Mouse (Mus musculus): ENCODE data around the gene Tgfb1i1. TPM values are rescaled to one million over a fixed set of nuclear protein-coding genes. Genes with fewer than 3 reads are reported as not detected.
A peak's percentile ranks its signal among the peaks of the same experiment; 100 is the strongest.

The Tgfb1i1 gene
- polyA plus RNA-seq, 1 experiment from 2014 or later, result 178 TPM

GRCm38 (mm10) chr7:128270431-128270850 lies 23.8 kb downstream of the Tgfb1i1 start:
- H3K9me3 ChIP-seq, result no peaks in the 10 kb centered on the region
- peaks cover 42% of the 10 kb centered on the region for H3K36me3 ChIP-seq
- no peak overlapping the region for H3K9ac ChIP-seq
- no peaks in the 10 kb centered on the region for H3K4me1 ChIP-seq
- no peak overlapping the region for H3K4me3 ChIP-seq
- no peak overlapping the region for H3K27ac ChIP-seq
- WGBS, result 42% methylated on average over 13 of the region's 13 CpGs
- H3K4me2 ChIP-seq, result no peak overlapping the region
- peak; percentile 54; the same call in 1 of the 2 replicates for ATAC-seq (ENCODE audit: borderline replicate concordance, extremely low read depth, low FRiP score, low TSS enrichment)
- H3K27me3 ChIP-seq, result no peaks in the 10 kb centered on the region

GRCm38 (mm10) chr7:128271496-128271895 lies 24.9 kb downstream of the Tgfb1i1 start:
- H3K4me1 ChIP-seq, result no peaks in the 10 kb centered on the region
- WGBS, result 93% methylated on average over 9 of the region's 9 CpGs
- H3K4me3 ChIP-seq, result no peak overlapping the region
- H3K9ac ChIP-seq, result no peak overlapping the region
- ATAC-seq (ENCODE audit: borderline replicate concordance, extremely low read depth, low FRiP score, low TSS enrichment), result no peak
- peaks cover 52% of the 10 kb centered on the region for H3K36me3 ChIP-seq
- no peaks in the 10 kb centered on the region for H3K9me3 ChIP-seq
- no peaks in the 10 kb centered on the region for H3K27me3 ChIP-seq
- H3K4me2 ChIP-seq, result no peak overlapping the region
- H3K27ac ChIP-seq, result no peak overlapping the region

GRCm38 (mm10) chr7:128276051-128276450 lies 29.4 kb downstream of the Tgfb1i1 start:
- Histone ChIP-seq H3K36me3 (peaks cover 84% of the 10 kb centered on the region), H3K4me1 (no peaks in the 10 kb centered on the region), H3K27me3 (no peaks in the 10 kb centered on the region), H3K9ac (no peak overlapping the region), H3K9me3 (no peaks in the 10 kb centered on the region), H3K4me2 (no peak overlapping the region), H3K4me3 (no peak overlapping the region), H3K27ac (no peak overlapping the region)
- 89% methylated on average over 6 of the region's 6 CpGs for WGBS
- ATAC-seq (ENCODE audit: borderline replicate concordance, extremely low read depth, low FRiP score, low TSS enrichment), result no peak

- H3K27ac ChIP-seq, result no peak overlapping the region
- peaks cover 51% of the 10 kb centered on the region for H3K36me3 ChIP-seq
- no peak for ATAC-seq (ENCODE audit: borderline replicate concordance, extremely low read depth, low FRiP score, low TSS enrichment)
- 92% methylated on average over 4 of the region's 4 CpGs for WGBS
- peaks cover 8% of the 10 kb centered on the region for H3K4me1 ChIP-seq
- no peak overlapping the region for H3K9ac ChIP-seq
- no peaks in the 10 kb centered on the region for H3K27me3 ChIP-seq
- no peak overlapping the region for H3K4me2 ChIP-seq
- no peaks in the 10 kb centered on the region for H3K9me3 ChIP-seq
- H3K4me3 ChIP-seq, result no peak overlapping the region
Measured at GRCm38 (mm10) chr7:128279750-128280149, 33.1 kb downstream of the Tgfb1i1 start.

GRCm38 (mm10) chr7:128281765-128282164 lies 35.2 kb downstream of the Tgfb1i1 start:
- H3K4me1 ChIP-seq, result peaks cover 8% of the 10 kb centered on the region
- H3K27ac ChIP-seq, result no peak overlapping the region
- H3K36me3 ChIP-seq, result peaks cover 42% of the 10 kb centered on the region
- H3K9me3 ChIP-seq, result no peaks in the 10 kb centered on the region
- no peak overlapping the region for H3K9ac ChIP-seq
- no peak for ATAC-seq (ENCODE audit: borderline replicate concordance, extremely low read depth, low FRiP score, low TSS enrichment)
- no peaks in the 10 kb centered on the region for H3K27me3 ChIP-seq
- 83% methylated on average over 11 of the region's 11 CpGs for WGBS
- H3K4me2 ChIP-seq, result no peak overlapping the region
- no peak overlapping the region for H3K4me3 ChIP-seq

- Histone ChIP-seq H3K27ac (peak overlapping the region; percentile 86), H3K36me3 (peaks cover 42% of the 10 kb centered on the region), H3K4me1 (peaks cover 8% of the 10 kb centered on the region), H3K4me2 (no peak overlapping the region), H3K27me3 (no peaks in the 10 kb centered on the region), H3K9ac (no peak overlapping the region), H3K4me3 (no peak overlapping the region), H3K9me3 (no peaks in the 10 kb centered on the region)
- WGBS, result 27% methylated on average over 7 of the region's 7 CpGs
- ATAC-seq (ENCODE audit: borderline replicate concordance, extremely low read depth, low FRiP score, low TSS enrichment), result peak; percentile 67
Measured at GRCm38 (mm10) chr7:128282532-128283244, 36.1 kb downstream of the Tgfb1i1 start.

GRCm38 (mm10) chr7:128284047-128284446 lies 37.4 kb downstream of the Tgfb1i1 start:
- no peaks in the 10 kb centered on the region for H3K9me3 ChIP-seq
- no peaks in the 10 kb centered on the region for H3K27me3 ChIP-seq
- H3K4me2 ChIP-seq, result no peak overlapping the region
- H3K9ac ChIP-seq, result no peak overlapping the region
- ATAC-seq (ENCODE audit: borderline replicate concordance, extremely low read depth, low FRiP score, low TSS enrichment), result no peak
- 50% methylated on average over 5 of the region's 5 CpGs for WGBS
- peaks cover 38% of the 10 kb centered on the region for H3K36me3 ChIP-seq
- H3K4me1 ChIP-seq, result peaks cover 12% of the 10 kb centered on the region
- no peak overlapping the region for H3K4me3 ChIP-seq
- H3K27ac ChIP-seq, result peak overlapping the region; percentile 86

GRCm38 (mm10) chr7:128285060-128285459 lies 38.4 kb downstream of the Tgfb1i1 start:
- H3K36me3 ChIP-seq, result peaks cover 32% of the 10 kb centered on the region
- WGBS, result 86% methylated on average over 8 of the region's 8 CpGs
- no peak overlapping the region for H3K9ac ChIP-seq
- no peak overlapping the region for H3K4me3 ChIP-seq
- H3K9me3 ChIP-seq, result no peaks in the 10 kb centered on the region
- H3K4me2 ChIP-seq, result no peak overlapping the region
- peaks cover 12% of the 10 kb centered on the region for H3K4me1 ChIP-seq
- ATAC-seq (ENCODE audit: borderline replicate concordance, extremely low read depth, low FRiP score, low TSS enrichment), result no peak
- H3K27ac ChIP-seq, result no peak overlapping the region
- no peaks in the 10 kb centered on the region for H3K27me3 ChIP-seq

GRCm38 (mm10) chr7:128288923-128289544 lies 42.4 kb downstream of the Tgfb1i1 start:
- 0 out of 2 replicates have a peak overlapping the region, but pooled peaks have one; percentile 11 for H3K27ac ChIP-seq
- H3K27me3 ChIP-seq, result no peaks in the 10 kb centered on the region
- no peak overlapping the region for H3K4me2 ChIP-seq
- peak; percentile 76 for ATAC-seq (ENCODE audit: borderline replicate concordance, extremely low read depth, low FRiP score, low TSS enrichment)
- H3K9ac ChIP-seq, result no peak overlapping the region
- WGBS, result 21% methylated on average over 9 of the region's 9 CpGs
- H3K4me1 ChIP-seq, result peaks cover 7% of the 10 kb centered on the region; the same call in 1 of the 2 replicates
- no peaks in the 10 kb centered on the region for H3K9me3 ChIP-seq
- H3K36me3 ChIP-seq, result peaks cover 49% of the 10 kb centered on the region
- H3K4me3 ChIP-seq, result no peak overlapping the region

- H3K36me3 ChIP-seq, result peaks cover 30% of the 10 kb centered on the region; the same call in 1 of the 2 replicates
- ATAC-seq (ENCODE audit: borderline replicate concordance, extremely low read depth, low FRiP score, low TSS enrichment), result no peak
- no peak overlapping the region for H3K9ac ChIP-seq
- peaks cover 23% of the 10 kb centered on the region for H3K4me1 ChIP-seq
- WGBS, result 88% methylated on average over 10 of the region's 10 CpGs
- no peak overlapping the region for H3K27ac ChIP-seq
- no peaks in the 10 kb centered on the region for H3K27me3 ChIP-seq
- H3K4me3 ChIP-seq, result no peak overlapping the region
- H3K9me3 ChIP-seq, result no peaks in the 10 kb centered on the region
- no peak overlapping the region for H3K4me2 ChIP-seq
Measured at GRCm38 (mm10) chr7:128294785-128295184, 48.2 kb downstream of the Tgfb1i1 start.

GRCm38 (mm10) chr7:128296514-128296913 lies 49.9 kb downstream of the Tgfb1i1 start:
- Histone ChIP-seq H3K4me1 (peaks cover 23% of the 10 kb centered on the region), H3K9me3 (no peaks in the 10 kb centered on the region), H3K4me3 (peak overlapping the region; percentile 91; the same call in 1 of the 2 replicates), H3K9ac (no peak overlapping the region), H3K36me3 (peaks cover 16% of the 10 kb centered on the region; the same call in 1 of the 2 replicates), H3K27ac (no peak overlapping the region), H3K4me2 (peak overlapping the region; percentile 83), H3K27me3 (no peaks in the 10 kb centered on the region)
- ATAC-seq (ENCODE audit: borderline replicate concordance, extremely low read depth, low FRiP score, low TSS enrichment), result no peak
- 72% methylated on average over 3 of the region's 3 CpGs for WGBS

GRCm38 (mm10) chr7:128297291-128297616 lies 50.6 kb downstream of the Tgfb1i1 start:
- H3K4me1 ChIP-seq, result peaks cover 26% of the 10 kb centered on the region
- H3K36me3 ChIP-seq, result peaks cover 13% of the 10 kb centered on the region; the same call in 1 of the 2 replicates
- H3K4me2 ChIP-seq, result peak overlapping the region; percentile 83
- H3K27ac ChIP-seq, result peak overlapping the region; percentile 93
- H3K4me3 ChIP-seq, result peak overlapping the region; percentile 91
- no peak for ATAC-seq (ENCODE audit: borderline replicate concordance, extremely low read depth, low FRiP score, low TSS enrichment)
- H3K27me3 ChIP-seq, result no peaks in the 10 kb centered on the region
- peak overlapping the region; percentile 96 for H3K9ac ChIP-seq
- H3K9me3 ChIP-seq, result no peaks in the 10 kb centered on the region
- 26% methylated on average over 10 of the region's 10 CpGs for WGBS

All from lung, embryonic 15.5 days (tissue).